Mouse (Mus musculus): ENCODE results near the gene Gmds. TPM values are rescaled to one million over a fixed set of nuclear protein-coding genes. Genes with fewer than 3 reads are reported as not detected.
A peak's percentile ranks its signal among the peaks of the same experiment; 100 is the strongest.

Gmds gene
- total RNA-seq, 2 experiments from 2014 or later: 8.5 to 11.5 TPM

DNA sequence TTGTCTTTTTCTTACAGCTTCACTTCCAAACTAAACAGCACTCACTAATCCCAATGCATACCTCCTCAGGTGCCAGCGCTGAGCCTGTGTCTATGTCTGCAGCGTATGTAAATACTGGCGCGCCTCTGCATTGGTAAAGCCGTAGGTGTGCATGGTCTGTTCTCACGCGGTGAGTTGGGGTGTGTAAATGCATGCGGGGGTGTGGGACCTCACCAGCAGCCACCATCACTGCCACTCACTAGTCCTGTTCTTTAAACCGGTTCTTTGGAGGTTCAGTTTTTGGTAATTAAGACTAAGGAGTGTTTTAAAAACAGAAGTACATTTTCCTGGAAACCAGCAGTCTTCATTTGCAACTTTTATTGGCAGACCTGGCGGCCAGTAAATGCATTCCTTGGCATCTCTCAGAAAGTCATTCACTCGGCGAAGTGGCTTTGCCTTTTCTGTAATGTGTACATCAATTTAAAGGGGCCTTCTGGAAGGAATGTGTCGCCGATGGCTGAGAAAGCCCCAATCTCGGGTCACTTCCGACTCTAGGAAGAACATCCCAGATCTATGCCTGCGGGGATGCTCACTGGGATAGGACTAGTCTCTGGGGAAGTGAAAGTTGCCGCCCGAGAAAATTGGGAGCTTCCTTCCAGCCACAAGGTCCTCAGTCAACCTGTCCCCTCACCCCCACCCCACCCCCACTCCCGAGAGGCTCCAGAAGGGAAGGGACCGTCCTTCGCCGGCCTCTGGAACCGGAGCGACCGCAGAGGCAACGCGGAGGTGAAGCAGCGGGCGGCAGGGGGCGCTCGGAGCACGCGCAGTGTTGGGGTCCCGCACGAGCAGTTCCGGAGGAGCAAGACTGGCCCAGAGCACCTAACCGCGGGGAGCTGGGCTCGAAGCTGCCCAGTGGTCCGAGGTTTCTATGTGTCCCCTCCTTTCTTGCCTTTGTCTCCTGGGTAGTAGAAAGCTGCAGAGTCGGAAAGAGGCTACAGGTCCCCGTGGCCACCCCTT, 537.7 kb downstream of the Gmds start:
- DNase-seq (ENCODE audit: low spot score in 2 of 2): peak; percentile 72 to 78

GRCm38 (mm10) chr13:31798075-31798474, 540.5 kb downstream of the Gmds start:
- no peak for DNase-seq (ENCODE audit: low spot score in 2 of 2)

- DNase-seq (ENCODE audit: low spot score in 2 of 2): no peak
Measured at GRCm38 (mm10) chr13:31797346-31797745, 541.2 kb downstream of the Gmds start.

DNA sequence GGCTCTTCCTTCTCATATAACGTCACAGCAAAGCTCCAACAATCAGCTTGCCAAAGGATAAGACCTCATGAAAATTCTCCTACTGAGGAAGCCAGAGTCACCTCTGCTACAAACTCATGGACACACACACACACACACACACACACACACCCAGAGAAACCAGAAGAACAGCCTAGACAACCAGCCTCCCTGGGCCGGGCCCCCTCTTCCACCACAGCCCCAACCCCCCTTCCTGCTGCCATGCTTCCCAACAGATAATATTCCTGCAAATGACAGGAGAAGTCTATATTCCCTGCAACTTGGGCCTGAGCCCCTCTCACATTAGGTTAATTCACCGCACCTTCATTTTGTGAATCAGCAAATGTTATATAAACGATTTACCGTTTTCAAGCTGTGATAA, 545.4 kb downstream of the Gmds start:
- no peak for DNase-seq (ENCODE audit: low spot score in 2 of 2)

DNA sequence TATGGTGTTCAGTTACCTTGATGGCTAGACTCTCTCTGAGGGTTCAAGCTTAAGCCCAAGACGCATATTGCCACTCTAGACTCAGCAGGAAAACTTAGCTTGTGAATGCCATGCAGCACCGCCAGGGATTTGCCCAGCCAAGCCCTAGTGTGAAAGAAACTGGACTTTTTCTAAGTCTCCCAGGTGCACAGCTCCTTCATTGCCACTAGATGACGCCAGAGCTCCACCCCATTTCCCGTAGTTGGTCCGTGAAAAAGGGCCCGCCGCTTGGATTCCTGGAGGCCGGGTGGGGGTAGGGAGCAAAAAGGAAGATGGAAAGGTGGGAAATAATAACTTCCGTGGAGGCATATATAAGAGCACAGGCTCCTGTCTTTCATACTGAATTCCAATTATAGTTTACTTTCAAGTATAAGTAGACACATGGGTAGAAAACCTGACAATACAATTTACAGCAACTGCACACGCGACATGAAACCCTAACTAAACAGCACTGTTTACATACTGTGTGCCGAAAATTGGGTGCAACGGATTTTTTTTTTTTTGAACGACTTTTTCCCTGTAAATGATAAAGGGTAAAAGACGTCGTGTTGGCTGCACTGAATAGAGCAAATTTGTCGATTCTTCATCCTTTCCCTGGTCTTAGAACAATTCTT, 545.9 kb downstream of the Gmds start:
- DNase-seq (ENCODE audit: low spot score in 2 of 2): no peak

DNA sequence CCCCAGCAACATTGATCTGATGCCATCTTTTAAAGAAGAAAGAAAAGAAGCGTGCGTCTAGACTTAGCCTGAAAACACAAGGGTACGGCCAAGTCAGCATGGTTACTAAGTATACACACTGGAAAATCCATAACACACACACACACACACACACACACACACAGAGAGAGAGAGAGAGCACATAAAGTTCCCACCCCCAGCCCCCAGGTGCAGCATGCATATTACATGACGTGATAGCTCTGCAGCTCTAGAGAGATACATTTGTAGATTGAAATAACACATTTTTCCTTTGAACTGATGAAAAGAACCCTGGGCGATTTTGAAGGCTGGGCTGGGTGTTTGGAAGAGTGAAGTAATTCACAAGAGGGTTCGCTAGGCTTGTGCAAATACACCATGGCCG, 553.8 kb downstream of the Gmds start:
- no peak for DNase-seq (ENCODE audit: low spot score in 2 of 2)

GRCm38 (mm10) chr13:31782063-31782462, 556.5 kb downstream of the Gmds start:
- no peak for DNase-seq (ENCODE audit: low spot score in 2 of 2)

DNA sequence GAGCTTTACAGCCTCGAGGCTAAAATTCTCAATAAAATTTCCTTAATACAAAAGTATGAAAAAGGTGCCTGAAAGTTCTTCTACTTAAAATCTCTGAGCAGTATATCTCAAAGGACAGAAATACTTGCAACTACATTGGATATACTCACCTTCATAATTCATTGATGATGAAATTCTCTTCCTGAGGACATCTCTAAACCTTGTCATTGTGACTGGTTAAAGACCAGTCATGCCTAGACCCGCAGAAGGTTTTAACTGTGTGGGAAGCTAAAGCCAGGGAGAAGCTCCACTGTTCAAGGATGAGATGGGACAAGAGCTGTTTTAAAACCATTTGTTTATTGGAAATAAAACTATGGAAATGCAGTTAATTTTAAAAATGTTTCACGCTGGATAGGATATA, 558.2 kb downstream of the Gmds start:
- no peak for DNase-seq (ENCODE audit: low spot score in 2 of 2)

GRCm38 (mm10) chr13:31779281-31779981, 559.1 kb downstream of the Gmds start:
- DNase-seq (ENCODE audit: low spot score in 2 of 2): no peak

GRCm38 (mm10) chr13:31775762-31776161, 562.8 kb downstream of the Gmds start:
- no peak for DNase-seq (ENCODE audit: low spot score in 2 of 2)

DNA sequence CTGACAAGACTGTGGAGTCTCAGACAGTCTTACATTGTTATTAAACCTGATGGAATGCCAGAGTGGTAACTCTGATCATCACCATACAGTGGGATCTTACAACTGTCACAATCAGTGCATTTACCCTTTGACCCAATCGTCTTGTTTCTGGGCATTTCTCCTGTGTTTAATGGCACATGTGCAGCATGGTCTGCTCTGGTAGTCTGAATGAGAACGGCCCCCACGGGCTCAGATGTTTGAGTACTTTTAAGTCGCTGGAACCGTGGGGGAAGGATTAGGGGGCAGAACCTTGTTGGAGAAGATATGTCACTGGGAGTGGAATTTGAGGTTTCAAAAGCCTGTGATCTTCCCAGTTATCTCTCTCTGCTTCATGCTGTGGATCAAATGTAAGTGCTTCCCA, 565.7 kb downstream of the Gmds start:
- no peak for DNase-seq (ENCODE audit: low spot score in 2 of 2)

All from adrenal gland, postnatal 4 days (tissue).